Mouse (Mus musculus) embryonic facial prominence, embryonic 10.5 days (tissue): ENCODE results near the gene Nt5c. TPM values are rescaled to one million over a fixed set of nuclear protein-coding genes. Genes with fewer than 3 reads are reported as not detected.

Experiments used
- microRNA-seq: library from miRNA; unstranded; fragments of <30 nt; microRNA quantifications from one replicate; pipeline ENCODE4, GENCODE M21; 2017
- polyA plus RNA-seq: library from polyadenylated mRNA; unstranded; fragments of >200 nt; fragmentation: Nextera tagmentation; extraction: Ambion mirVana; gene quantifications from 2 replicates; pipeline ENCODE4 v1.2.1, GENCODE M21; 2016

Gene Nt5c
- polyA plus RNA-seq, 1 experiment from 2014 or later = 90.9 TPM

Small RNA genes within 50 kb of the gene (microRNA-seq; reads per million reads assigned to microRNA genes)
- gene Mir3968 = not detected

Other genes with a start within 250 kb of the Nt5c start
- gene Grin2c, start 224.6 kb downstream of the Nt5c start, polyA plus RNA-seq = 0.06 and 0.07 TPM in 2 replicates
- gene Fdxr, start 214.8 kb downstream of the Nt5c start, polyA plus RNA-seq = 17.6 and 18.1 TPM in 2 replicates
- 0.27 and 0.62 TPM in 2 replicates for gene Fads6, start 194.2 kb downstream of the Nt5c start, polyA plus RNA-seq
- gene Otop2, start 184.7 kb downstream of the Nt5c start, polyA plus RNA-seq = not detected in 2 replicates
- 0.04 TPM in 2 replicates for gene Ush1g, start 169.8 kb downstream of the Nt5c start, polyA plus RNA-seq
- not detected in 2 replicates for gene Otop3, start 157.1 kb downstream of the Nt5c start, polyA plus RNA-seq
- gene Hid1, start 124.1 kb downstream of the Nt5c start, polyA plus RNA-seq = 8.6 and 9.6 TPM in 2 replicates
- gene Cdr2l, start 109.9 kb downstream of the Nt5c start, polyA plus RNA-seq = 15.6 and 16.4 TPM in 2 replicates
- gene Mrpl58, start 88.1 kb downstream of the Nt5c start, polyA plus RNA-seq = 221 and 228 TPM in 2 replicates
- gene Atp5h, start 71.9 kb downstream of the Nt5c start, polyA plus RNA-seq = 880 and 890 TPM in 2 replicates
- 14.8 and 17.3 TPM in 2 replicates for gene Kctd2, start 71.7 kb downstream of the Nt5c start, polyA plus RNA-seq
- 0.15 TPM in 1 of 2 replicates, not detected in the other for gene Trim80, start 51.3 kb downstream of the Nt5c start, polyA plus RNA-seq
- 0.28 and 0.34 TPM in 2 replicates for gene Slc16a5, start 29.4 kb downstream of the Nt5c start, polyA plus RNA-seq
- gene Armc7, start 16.2 kb downstream of the Nt5c start, polyA plus RNA-seq = 9.0 and 9.9 TPM in 2 replicates
- 592 and 614 TPM in 2 replicates for gene Jpt1, start 22.5 kb upstream of the Nt5c start, polyA plus RNA-seq
- gene Sumo2, start 44.4 kb upstream of the Nt5c start, polyA plus RNA-seq = 1,425 and 1,473 TPM in 2 replicates
- gene Nup85, start 72.6 kb upstream of the Nt5c start, polyA plus RNA-seq = 252 and 253 TPM in 2 replicates
- 100 and 101 TPM in 2 replicates for gene Mrps7, start 112.1 kb upstream of the Nt5c start, polyA plus RNA-seq
- gene Gga3, start 112.2 kb upstream of the Nt5c start, polyA plus RNA-seq = 29.6 and 33.3 TPM in 2 replicates
- gene Mif4gd, start 121.1 kb upstream of the Nt5c start, polyA plus RNA-seq = 19.4 and 19.8 TPM in 2 replicates
- 23.5 and 24.6 TPM in 2 replicates for gene Slc25a19, start 136.4 kb upstream of the Nt5c start, polyA plus RNA-seq
- gene Grb2, start 216.7 kb upstream of the Nt5c start, polyA plus RNA-seq = 73.5 and 76.0 TPM in 2 replicates